Mouse (Mus musculus): ENCODE data around the gene B830017H08Rik. TPM values are rescaled to one million over a fixed set of nuclear protein-coding genes. Genes with fewer than 3 reads are reported as not detected.
A peak's percentile ranks its signal among the peaks of the same experiment; 100 is the strongest.

Gene B830017H08Rik
- polyA plus RNA-seq, 1 experiment from 2014 or later = 0.37 TPM

DNA sequence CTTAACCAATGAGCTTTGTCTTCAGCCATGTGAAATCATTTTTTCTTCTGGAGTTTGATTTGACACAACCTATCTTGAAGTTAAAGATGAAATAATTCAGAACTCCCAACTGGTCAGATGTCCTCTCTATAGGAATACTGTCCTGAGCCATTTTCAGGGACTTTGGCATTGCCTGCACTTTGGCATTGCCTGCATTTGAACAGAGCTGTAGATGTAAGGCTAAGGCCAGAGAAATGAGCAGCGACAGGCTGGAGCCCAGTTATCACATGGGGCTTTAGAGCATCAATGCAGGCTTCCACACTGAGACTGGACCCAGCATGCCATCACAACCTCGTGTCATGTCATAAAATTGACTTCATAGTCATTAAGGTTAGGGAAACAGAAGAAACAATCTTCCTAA is 20.3 kb downstream of the B830017H08Rik start:
- Histone ChIP-seq H3K9me3 (ENCODE audit: control insufficient read depth, low read length) (no peaks in the 10 kb centered on the region), H3K4me1 (ENCODE audit: control insufficient read depth, insufficient read depth, low read length) (no peaks in the 10 kb centered on the region), H3K4me3 (ENCODE audit: low read depth, low read length) (no peak overlapping the region), H3K4me2 (no peak overlapping the region), H3K27ac (ENCODE audit: low read depth, low read length) (no peak overlapping the region), H3K9ac (ENCODE audit: low read length) (no peak overlapping the region), H3K27me3 (ENCODE audit: control insufficient read depth, insufficient read depth, low read length) (no peaks in the 10 kb centered on the region), H3K36me3 (ENCODE audit: control insufficient read depth, insufficient read depth, low read length) (peaks cover 33% of the 10 kb centered on the region)
- ATAC-seq (ENCODE audit: low FRiP score) (no peak), DNase-seq (ENCODE audit: low spot score, missing footprints) (no peak)
- 92% methylated on average over 2 of the region's 2 CpGs for WGBS

DNA sequence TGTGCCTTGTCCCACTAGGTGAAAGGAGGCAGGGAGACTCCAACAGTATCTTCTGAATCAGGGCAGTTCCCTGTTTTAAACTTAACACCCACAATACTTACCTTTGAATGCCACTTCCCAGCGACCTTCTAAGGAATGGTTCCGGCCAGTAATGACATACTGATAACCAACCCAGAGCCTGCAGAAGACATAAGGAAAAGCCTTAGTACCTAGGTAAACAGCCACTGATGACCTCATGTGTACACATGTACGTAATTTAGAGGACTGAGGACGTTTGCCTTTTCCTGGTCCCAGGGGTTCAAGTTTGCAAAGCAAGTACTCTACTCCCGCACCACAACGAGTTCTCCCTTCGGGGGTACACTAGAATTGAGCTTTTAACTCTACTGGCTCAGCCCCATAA is 24.2 kb downstream of the B830017H08Rik start:
- Histone ChIP-seq H3K4me2 (no peak overlapping the region), H3K27ac (ENCODE audit: low read depth, low read length) (no peak overlapping the region), H3K27me3 (ENCODE audit: control insufficient read depth, insufficient read depth, low read length) (no peaks in the 10 kb centered on the region), H3K36me3 (ENCODE audit: control insufficient read depth, insufficient read depth, low read length) (peaks cover 27% of the 10 kb centered on the region), H3K9me3 (ENCODE audit: control insufficient read depth, low read length) (no peaks in the 10 kb centered on the region), H3K4me1 (ENCODE audit: control insufficient read depth, insufficient read depth, low read length) (peaks cover under 1% of the 10 kb centered on the region; the same call in 1 of the 2 replicates), H3K9ac (ENCODE audit: low read length) (no peak overlapping the region), H3K4me3 (ENCODE audit: low read depth, low read length) (no peak overlapping the region)
- DNase-seq (ENCODE audit: low spot score, missing footprints) (no peak), ATAC-seq (ENCODE audit: low FRiP score) (no peak)
- 90% methylated on average over 7 of the region's 7 CpGs for WGBS

DNA sequence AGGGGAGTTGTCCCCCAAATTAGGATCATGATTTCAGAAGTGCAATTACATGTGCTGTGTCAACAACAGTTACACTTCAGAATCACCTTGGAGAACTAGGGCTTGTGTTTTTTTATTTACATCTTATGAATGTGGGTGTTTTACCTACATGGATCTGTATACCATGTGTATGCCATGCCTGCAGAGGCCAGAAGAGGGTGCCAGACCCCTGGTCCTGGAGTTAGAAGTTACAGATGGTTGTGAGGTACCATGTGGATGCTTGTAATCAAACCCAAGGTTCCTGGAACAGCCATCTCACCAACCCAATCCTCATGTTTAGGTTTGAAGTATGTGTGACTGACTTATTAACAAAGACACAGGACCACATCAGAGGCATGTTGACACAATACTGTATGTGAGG is 25.7 kb downstream of the B830017H08Rik start:
- no peak for DNase-seq (ENCODE audit: low spot score, missing footprints)

DNA sequence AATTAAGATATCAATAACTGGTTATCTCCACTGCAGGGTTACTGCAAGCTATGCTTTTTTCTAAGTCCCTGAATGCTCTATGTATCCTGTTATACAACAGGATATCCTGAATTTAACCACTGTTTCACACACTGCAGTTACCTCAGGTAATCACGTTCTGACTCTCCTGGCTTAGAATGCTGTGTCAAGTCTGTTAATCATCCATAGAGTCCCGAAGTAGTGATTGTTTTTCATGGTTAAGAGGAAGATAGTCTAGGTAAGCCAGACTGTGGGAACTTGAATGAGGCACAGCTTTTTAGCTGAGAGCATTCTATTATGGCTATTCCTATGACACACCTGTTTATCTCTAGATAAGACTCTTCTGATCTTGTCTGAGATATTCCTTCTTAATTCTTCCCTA is 32.4 kb downstream of the B830017H08Rik start:
- no peak overlapping the region for H3K4me3 ChIP-seq (ENCODE audit: low read depth, low read length)
- H3K4me1 ChIP-seq (ENCODE audit: control insufficient read depth, insufficient read depth, low read length) = peaks cover 4% of the 10 kb centered on the region; the same call in 1 of the 2 replicates
- no peak overlapping the region for H3K9ac ChIP-seq (ENCODE audit: low read length)
- H3K36me3 ChIP-seq (ENCODE audit: control insufficient read depth, insufficient read depth, low read length) = peaks cover 3% of the 10 kb centered on the region; the same call in 1 of the 2 replicates
- H3K9me3 ChIP-seq (ENCODE audit: control insufficient read depth, low read length) = no peaks in the 10 kb centered on the region
- WGBS = 91% methylated on average over 2 of the region's 2 CpGs
- DNase-seq (ENCODE audit: low spot score, missing footprints) = no peak
- H3K27ac ChIP-seq (ENCODE audit: low read depth, low read length) = no peak overlapping the region
- ATAC-seq (ENCODE audit: low FRiP score) = no peak
- H3K27me3 ChIP-seq (ENCODE audit: control insufficient read depth, insufficient read depth, low read length) = no peaks in the 10 kb centered on the region
- H3K4me2 ChIP-seq = no peak overlapping the region

More for the DNA sequence above, 25.7 kb downstream of the B830017H08Rik start:
- Histone ChIP-seq H3K36me3 (ENCODE audit: control insufficient read depth, insufficient read depth, low read length) (peaks cover 24% of the 10 kb centered on the region), H3K4me3 (ENCODE audit: low read depth, low read length) (no peak overlapping the region), H3K4me2 (no peak overlapping the region), H3K9ac (ENCODE audit: low read length) (no peak overlapping the region), H3K27ac (ENCODE audit: low read depth, low read length) (no peak overlapping the region), H3K9me3 (ENCODE audit: control insufficient read depth, low read length) (no peaks in the 10 kb centered on the region), H3K27me3 (ENCODE audit: control insufficient read depth, insufficient read depth, low read length) (no peaks in the 10 kb centered on the region), H3K4me1 (ENCODE audit: control insufficient read depth, insufficient read depth, low read length) (peaks cover 4% of the 10 kb centered on the region; the same call in 1 of the 2 replicates)
- ATAC-seq (ENCODE audit: low FRiP score) = no peak

DNA sequence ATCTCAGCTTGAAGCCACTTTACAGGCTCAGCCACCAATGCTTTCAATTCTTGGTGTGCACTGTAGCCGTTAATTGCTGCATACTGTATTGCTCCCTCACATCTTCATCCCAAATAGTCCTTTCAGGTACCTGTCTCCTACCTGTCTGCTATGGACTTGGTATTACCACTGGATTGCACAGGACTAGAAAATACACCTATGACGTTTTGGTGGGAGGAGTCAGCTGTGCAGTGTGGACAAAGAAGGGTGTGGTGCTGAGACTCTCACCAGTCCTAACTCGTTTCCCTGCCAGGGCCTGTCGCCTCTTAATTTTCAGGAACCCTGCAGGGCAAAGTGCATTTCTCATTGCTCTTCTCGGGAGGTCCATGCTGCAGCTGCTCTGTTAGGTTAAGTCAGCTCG is 32.8 kb downstream of the B830017H08Rik start:
- 82% methylated on average over 6 of the region's 6 CpGs for WGBS
- H3K27me3 ChIP-seq (ENCODE audit: control insufficient read depth, insufficient read depth, low read length) = no peaks in the 10 kb centered on the region
- peaks cover 4% of the 10 kb centered on the region; the same call in 1 of the 2 replicates for H3K36me3 ChIP-seq (ENCODE audit: control insufficient read depth, insufficient read depth, low read length)
- DNase-seq (ENCODE audit: low spot score, missing footprints) (no peak), ATAC-seq (ENCODE audit: low FRiP score) (no peak)
- H3K4me1 ChIP-seq (ENCODE audit: control insufficient read depth, insufficient read depth, low read length) = peaks cover 4% of the 10 kb centered on the region; the same call in 1 of the 2 replicates
- H3K27ac ChIP-seq (ENCODE audit: low read depth, low read length) = no peak overlapping the region
- H3K9ac ChIP-seq (ENCODE audit: low read length) = no peak overlapping the region
- no peaks in the 10 kb centered on the region for H3K9me3 ChIP-seq (ENCODE audit: control insufficient read depth, low read length)
- no peak overlapping the region for H3K4me3 ChIP-seq (ENCODE audit: low read depth, low read length)
- H3K4me2 ChIP-seq = no peak overlapping the region

DNA sequence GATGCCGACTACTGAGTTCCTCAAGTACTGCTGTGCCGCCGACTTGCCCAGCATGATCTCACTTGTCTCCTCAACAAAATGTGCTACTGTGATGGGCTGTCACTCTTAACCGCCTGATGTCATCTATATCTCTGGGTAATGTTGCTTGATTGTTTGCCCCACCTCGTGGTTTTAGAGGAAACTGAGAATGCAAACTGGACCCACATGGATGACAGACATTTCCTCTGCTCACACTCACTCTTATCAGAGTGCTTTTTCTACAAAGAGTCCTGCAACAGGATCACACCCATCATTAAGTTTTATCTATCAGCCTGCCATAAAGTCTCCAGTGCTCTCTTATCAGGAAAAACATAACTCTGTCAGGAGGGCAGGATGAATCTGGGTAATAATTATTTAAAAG is 38.3 kb downstream of the B830017H08Rik start:
- Histone ChIP-seq H3K9me3 (ENCODE audit: control insufficient read depth, low read length) (no peaks in the 10 kb centered on the region), H3K9ac (ENCODE audit: low read length) (no peak overlapping the region), H3K36me3 (ENCODE audit: control insufficient read depth, insufficient read depth, low read length) (peaks cover 10% of the 10 kb centered on the region; the same call in 1 of the 2 replicates), H3K27me3 (ENCODE audit: control insufficient read depth, insufficient read depth, low read length) (no peaks in the 10 kb centered on the region), H3K4me1 (ENCODE audit: control insufficient read depth, insufficient read depth, low read length) (no peaks in the 10 kb centered on the region), H3K4me2 (no peak overlapping the region), H3K4me3 (ENCODE audit: low read depth, low read length) (no peak overlapping the region), H3K27ac (ENCODE audit: low read depth, low read length) (no peak overlapping the region)
- WGBS = 90% methylated on average over 5 of the region's 5 CpGs
- DNase-seq (ENCODE audit: low spot score, missing footprints) (peak; percentile 44), ATAC-seq (ENCODE audit: low FRiP score) (no peak)

DNA sequence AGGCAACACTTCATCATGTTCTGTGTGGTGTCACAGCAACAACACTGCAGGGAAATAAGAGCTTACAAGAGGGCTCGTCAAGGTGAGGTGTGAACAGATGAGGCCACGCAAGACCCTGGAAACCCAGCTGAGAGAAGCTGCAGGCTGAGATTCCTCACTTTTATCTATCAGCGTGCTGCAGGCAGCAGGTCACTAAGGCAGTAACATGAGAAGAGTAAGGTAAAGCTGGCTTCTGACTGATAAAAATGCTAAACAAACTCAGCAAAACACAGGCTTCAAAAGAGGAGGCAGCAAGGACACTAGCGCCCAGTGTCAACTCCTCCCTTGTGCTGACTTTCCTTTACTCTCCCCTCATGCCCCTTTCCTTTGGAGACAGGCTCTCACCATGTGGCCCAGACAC is 40.1 kb downstream of the B830017H08Rik start:
- Histone ChIP-seq H3K9ac (ENCODE audit: low read length) (no peak overlapping the region), H3K27me3 (ENCODE audit: control insufficient read depth, insufficient read depth, low read length) (no peaks in the 10 kb centered on the region), H3K4me3 (ENCODE audit: low read depth, low read length) (no peak overlapping the region), H3K4me1 (ENCODE audit: control insufficient read depth, insufficient read depth, low read length) (no peaks in the 10 kb centered on the region), H3K36me3 (ENCODE audit: control insufficient read depth, insufficient read depth, low read length) (peaks cover 10% of the 10 kb centered on the region; the same call in 1 of the 2 replicates), H3K4me2 (no peak overlapping the region), H3K27ac (ENCODE audit: low read depth, low read length) (no peak overlapping the region), H3K9me3 (ENCODE audit: control insufficient read depth, low read length) (no peaks in the 10 kb centered on the region)
- peak; percentile 47 for DNase-seq (ENCODE audit: low spot score, missing footprints)
- no peak for ATAC-seq (ENCODE audit: low FRiP score)
- WGBS = 78% methylated on average over 4 of the region's 4 CpGs

DNA sequence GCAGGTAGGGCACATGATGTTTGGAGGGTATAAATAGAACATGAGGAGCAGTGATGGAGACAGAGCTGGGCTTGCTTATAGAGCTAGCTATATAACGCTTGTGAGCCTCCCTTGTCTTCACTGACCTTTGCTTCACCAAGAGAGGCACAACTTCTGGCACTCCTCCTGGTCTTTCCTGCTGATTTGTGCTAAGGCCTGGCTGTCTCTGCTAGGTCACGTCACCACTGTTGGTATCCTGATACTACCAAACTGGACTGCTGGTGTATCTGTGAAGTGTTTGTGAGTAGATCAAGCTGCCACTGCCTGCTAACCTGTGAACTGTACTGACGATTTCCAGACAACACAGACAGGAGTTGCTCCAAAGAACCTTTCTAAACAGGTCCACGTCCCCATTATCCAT is 42.3 kb downstream of the B830017H08Rik start:
- Histone ChIP-seq H3K36me3 (ENCODE audit: control insufficient read depth, insufficient read depth, low read length) (peaks cover 9% of the 10 kb centered on the region; the same call in 1 of the 2 replicates), H3K27me3 (ENCODE audit: control insufficient read depth, insufficient read depth, low read length) (no peaks in the 10 kb centered on the region), H3K4me1 (ENCODE audit: control insufficient read depth, insufficient read depth, low read length) (no peaks in the 10 kb centered on the region), H3K27ac (ENCODE audit: low read depth, low read length) (no peak overlapping the region), H3K4me3 (ENCODE audit: low read depth, low read length) (no peak overlapping the region), H3K9ac (ENCODE audit: low read length) (no peak overlapping the region), H3K9me3 (ENCODE audit: control insufficient read depth, low read length) (no peaks in the 10 kb centered on the region), H3K4me2 (no peak overlapping the region)
- no peak for ATAC-seq (ENCODE audit: low FRiP score)
- WGBS = 92% methylated on average over 4 of the region's 4 CpGs
- peak; percentile 61 for DNase-seq (ENCODE audit: low spot score, missing footprints)

DNA sequence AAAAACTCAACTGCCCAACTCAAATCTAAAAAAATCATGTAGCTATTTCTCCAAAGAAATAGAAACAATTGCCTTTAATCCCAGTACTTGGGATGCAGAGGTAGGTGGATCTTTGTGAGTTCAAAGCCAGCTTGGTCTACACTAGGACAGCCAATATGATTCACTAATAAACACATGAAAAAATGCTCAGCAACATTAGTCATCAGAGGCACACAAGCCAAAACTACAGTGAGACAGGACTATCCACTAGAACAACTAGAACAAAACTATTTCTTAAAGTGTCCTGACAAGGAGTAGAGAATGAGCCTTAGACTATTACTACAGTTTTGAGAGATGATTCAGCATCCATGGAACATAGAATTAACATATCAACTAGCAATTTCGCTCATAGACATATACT is 43.2 kb downstream of the B830017H08Rik start:
- no peak overlapping the region for H3K27ac ChIP-seq (ENCODE audit: low read depth, low read length)
- H3K4me1 ChIP-seq (ENCODE audit: control insufficient read depth, insufficient read depth, low read length) = no peaks in the 10 kb centered on the region
- WGBS = 96% methylated on average over 1 of the region's 1 CpGs
- ATAC-seq (ENCODE audit: low FRiP score) (no peak), DNase-seq (ENCODE audit: low spot score, missing footprints) (no peak)
- H3K9ac ChIP-seq (ENCODE audit: low read length) = no peak overlapping the region
- no peak overlapping the region for H3K4me3 ChIP-seq (ENCODE audit: low read depth, low read length)
- no peak overlapping the region for H3K4me2 ChIP-seq
- no peaks in the 10 kb centered on the region for H3K9me3 ChIP-seq (ENCODE audit: control insufficient read depth, low read length)
- H3K27me3 ChIP-seq (ENCODE audit: control insufficient read depth, insufficient read depth, low read length) = no peaks in the 10 kb centered on the region
- H3K36me3 ChIP-seq (ENCODE audit: control insufficient read depth, insufficient read depth, low read length) = peaks cover 7% of the 10 kb centered on the region; the same call in 1 of the 2 replicates
